Mouse (Mus musculus) ES-E14 (cell line): Measurements from ENCODE around the gene Grap. TPM values are rescaled to one million over a fixed set of nuclear protein-coding genes. Genes with fewer than 3 reads are reported as not detected.

Source experiments
- DNase-seq: peaks from one replicate; pipeline ENCODE4 v3.0.0-alpha.2; 2013; ENCODE audit warnings: low read depth, low spot score
- H3K27ac ChIP-seq: 2 replicates; pipeline ENCODE4 v1.5.1; 2012; ENCODE audit warnings: low read depth, mild to moderate bottlenecking, low read length, moderate library complexity, mixed read lengths; ENCODE audit not compliant: poor library complexity, insufficient read depth, severe bottlenecking
- H3K36me3 ChIP-seq: 2 replicates; pipeline ENCODE4 v1.6.1; 2012; ENCODE audit warnings: mild to moderate bottlenecking, low read length, moderate library complexity, mixed read lengths; ENCODE audit not compliant: control insufficient read depth, poor library complexity, insufficient read depth, severe bottlenecking
- H3K4me1 ChIP-seq, 2 experiments: fragments of 150-350 bp in 1 of 2; sonication (generic) in 1 of 2; 2 replicates each; pipeline ENCODE4 v1.6.1; 2012; ENCODE audit warnings: low read length in 2 of 2, mild to moderate bottlenecking in 1 of 2, mixed read lengths in 1 of 2; ENCODE audit not compliant: control insufficient read depth in 2 of 2, insufficient read depth in 2 of 2, poor library complexity in 1 of 2
- H3K4me3 ChIP-seq, 2 experiments: fragments of 150-350 bp in 1 of 2; sonication (generic) in 1 of 2; 2 replicates each; pipeline ENCODE4 v1.5.1; 2012; ENCODE audit warnings: low read length in 2 of 2, low read depth in 1 of 2, mild to moderate bottlenecking in 1 of 2, mixed read lengths in 1 of 2; ENCODE audit not compliant: insufficient read depth in 1 of 2, poor library complexity in 1 of 2, severe bottlenecking in 1 of 2
- H3K9ac ChIP-seq: 2 replicates; pipeline ENCODE4 v1.6.1; 2012; ENCODE audit warnings: low read depth, mild to moderate bottlenecking, low read length, mixed read lengths; ENCODE audit not compliant: poor library complexity, insufficient read depth, severe bottlenecking
- H3K9me3 ChIP-seq: fragments of 150-350 bp; sonication (generic); 2 replicates; pipeline ENCODE4 v1.6.1; 2012; ENCODE audit warnings: low read depth, mild to moderate bottlenecking, low read length; ENCODE audit not compliant: control insufficient read depth, insufficient read depth
- CHD2 ChIP-seq: IDR thresholded peaks from 2 replicates; pipeline ENCODE4 v1.6.1; 2014; ENCODE audit warnings: mild to moderate bottlenecking, low read depth, low read length, inconsistent platforms
- HCFC1 ChIP-seq: IDR thresholded peaks from 2 replicates; pipeline ENCODE4 v1.6.1; 2012; ENCODE audit warnings: low read length, inconsistent platforms, borderline replicate concordance; ENCODE audit not compliant: insufficient read depth
- MAFK ChIP-seq: IDR thresholded peaks from 2 replicates; pipeline ENCODE4 v1.6.1; 2014; ENCODE audit warnings: mild to moderate bottlenecking, low read depth, low read length, inconsistent platforms; ENCODE audit not compliant: insufficient read depth
- ZC3H11A ChIP-seq: IDR thresholded peaks from 2 replicates; pipeline ENCODE4 v1.6.1; 2012; ENCODE audit warnings: low read depth, mild to moderate bottlenecking, inconsistent platforms, low read length, borderline replicate concordance
- ZNF384 ChIP-seq: IDR thresholded peaks from 2 replicates; pipeline ENCODE4 v1.6.1; 2012; ENCODE audit warnings: low read depth, low read length, inconsistent platforms
- in situ Hi-C, 2 experiments: fragments of 600-800 bp; cut with MboI; formaldehyde crosslinking; loops; one replicate each; pipeline ENCODE4 v1.15.1; 2025; ENCODE audit warnings: low sequenced_read_pairs in 2 of 2, inconsistent platforms in 1 of 2; ENCODE audit not compliant: unreplicated experiment in 2 of 2
- total RNA-seq: library from RNA; depleted of rRNA; stranded (reverse); fragments of 300-350 nt; gene quantifications from 2 replicates; pipeline ENCODE4 v1.2.3, GENCODE M21; 2012; rRNA removed

Grap gene
- total RNA-seq, 1 experiment, result 1.5 TPM

DNA sequence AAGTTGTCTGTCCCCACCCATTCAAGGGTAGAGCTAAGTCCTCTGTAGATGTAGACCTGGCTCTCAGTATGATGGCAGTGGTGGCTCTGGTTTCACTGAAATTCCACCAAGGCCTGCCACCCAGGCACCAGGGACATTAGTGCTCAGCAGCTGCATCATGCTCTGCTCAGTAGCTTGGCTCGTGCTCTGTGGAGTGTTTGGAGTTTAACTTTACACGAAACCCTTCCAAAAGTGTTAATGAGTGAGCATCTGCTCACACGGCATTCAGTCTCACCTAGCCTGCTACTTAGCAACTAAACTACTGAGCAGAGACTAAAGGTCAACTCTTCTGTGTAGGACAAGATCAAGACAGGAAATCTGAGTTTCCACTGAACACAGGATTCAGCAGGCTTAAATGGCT, 67.6 kb downstream of the Grap start, which contains the start of gene Slc5a10:
Slc5a10 (minus strand) TSS at position 191 of the 400 bp plus-strand sequence.
- no peak for DNase-seq
- in situ Hi-C loops, result no loop called here
- H3K4me3 ChIP-seq, result no peak within 1 kb of the TSS
- no peaks in the 10 kb centered on the region for H3K4me1 ChIP-seq
- no peaks in the 10 kb centered on the region for H3K36me3 ChIP-seq
- no peaks in the 10 kb centered on the region for H3K9me3 ChIP-seq
- H3K27ac ChIP-seq, result no peak within 1 kb of the TSS
- TF ChIP-seq ZC3H11A (no peak), ZNF384 (no peak), HCFC1 (no peak), CHD2 (no peak)
- no peak within 1 kb of the TSS for H3K9ac ChIP-seq

GRCm38 (mm10) chr11:61722077-61722476, 69.0 kb downstream of the Grap start:
- no peak overlapping the region for H3K9ac ChIP-seq
- DNase-seq, result no peak
- TF ChIP-seq HCFC1 (no peak), MAFK (no peak), ZNF384 (no peak), CHD2 (no peak), ZC3H11A (no peak)
- in situ Hi-C loops, result no loop called here
- no peaks in the 10 kb centered on the region for H3K9me3 ChIP-seq
- no peaks in the 10 kb centered on the region for H3K36me3 ChIP-seq
- no peaks in the 10 kb centered on the region for H3K4me1 ChIP-seq
- no peak overlapping the region for H3K4me3 ChIP-seq
- H3K27ac ChIP-seq, result no peak overlapping the region

Other genes starting within 250 kb of the Grap start
- 0.58 and 1.2 TPM in 2 replicates for gene Rnf112, start 199.1 kb upstream of the Grap start, total RNA-seq
- gene Mfap4, start 167.8 kb upstream of the Grap start, total RNA-seq, result 2.5 and 2.9 TPM in 2 replicates
- 24.8 and 25.3 TPM in 2 replicates for gene Mapk7, start 158.9 kb upstream of the Grap start, total RNA-seq
- gene B9d1, start 148.1 kb upstream of the Grap start, total RNA-seq, result 84.7 and 108 TPM in 2 replicates
- gene Epn2, start 73.6 kb upstream of the Grap start, total RNA-seq, result 29.0 and 33.1 TPM in 2 replicates
- 6.2 and 9.4 TPM in 2 replicates for gene Fam83g, start 30.8 kb downstream of the Grap start, total RNA-seq
- 0.32 and 0.45 TPM in 2 replicates for gene Slc5a10, start 67.6 kb downstream of the Grap start, total RNA-seq
- gene Prpsap2, start 108.8 kb downstream of the Grap start, total RNA-seq, result 29.3 and 35.7 TPM in 2 replicates
- 3.3 and 4.3 TPM in 2 replicates for gene Ulk2, start 201.8 kb downstream of the Grap start, total RNA-seq